Mouse (Mus musculus): ENCODE measurements around the gene Ate1.

Gene Ate1

GRCm38 (mm10) chr7:130520812-130521422 lies 748 bp upstream of the Ate1 start:
- DNase-seq (ENCODE audit: low spot score): peak; percentile 39

- DNase-seq (ENCODE audit: low spot score): peak; percentile 88
Measured at GRCm38 (mm10) chr7:130519096-130520048, 797 bp downstream of the Ate1 start.

- no peak for DNase-seq (ENCODE audit: low spot score)
Measured at GRCm38 (mm10) chr7:130518213-130519095, 1.7 kb downstream of the Ate1 start.

GRCm38 (mm10) chr7:130510243-130510642 lies 9.9 kb downstream of the Ate1 start:
- DNase-seq (ENCODE audit: low spot score): no peak

- DNase-seq (ENCODE audit: low spot score): no peak
Measured at GRCm38 (mm10) chr7:130503006-130503405, 17.2 kb downstream of the Ate1 start.

- no peak for DNase-seq (ENCODE audit: low spot score)
Measured at GRCm38 (mm10) chr7:130501499-130501898, 18.7 kb downstream of the Ate1 start.

- no peak for DNase-seq (ENCODE audit: low spot score)
Measured at GRCm38 (mm10) chr7:130493346-130493745, 26.8 kb downstream of the Ate1 start.

- no peak for DNase-seq (ENCODE audit: low spot score)
Measured at GRCm38 (mm10) chr7:130492026-130492425, 28.1 kb downstream of the Ate1 start.

- DNase-seq (ENCODE audit: low spot score): peak; percentile 11
Measured at GRCm38 (mm10) chr7:130479003-130479402, 41.2 kb downstream of the Ate1 start.

GRCm38 (mm10) chr7:130475970-130476369 lies 44.2 kb downstream of the Ate1 start:
- peak; percentile 21 for DNase-seq (ENCODE audit: low spot score)

GRCm38 (mm10) chr7:130473881-130474280 lies 46.3 kb downstream of the Ate1 start:
- DNase-seq (ENCODE audit: low spot score): no peak

- DNase-seq (ENCODE audit: low spot score): no peak
Measured at GRCm38 (mm10) chr7:130472683-130473082, 47.5 kb downstream of the Ate1 start.

GRCm38 (mm10) chr7:130471045-130471444 lies 49.1 kb downstream of the Ate1 start:
- no peak for DNase-seq (ENCODE audit: low spot score)

- no peak for DNase-seq (ENCODE audit: low spot score)
Measured at GRCm38 (mm10) chr7:130455587-130456246, 64.5 kb downstream of the Ate1 start.

GRCm38 (mm10) chr7:130454226-130454625 lies 65.9 kb downstream of the Ate1 start:
- DNase-seq (ENCODE audit: low spot score): no peak

- DNase-seq (ENCODE audit: low spot score): no peak
Measured at GRCm38 (mm10) chr7:130435776-130436175, 84.4 kb downstream of the Ate1 start.

- no peak for DNase-seq (ENCODE audit: low spot score)
Measured at GRCm38 (mm10) chr7:130432141-130432540, 88.0 kb downstream of the Ate1 start.

GRCm38 (mm10) chr7:130426586-130426985 lies 93.6 kb downstream of the Ate1 start:
- no peak for DNase-seq (ENCODE audit: low spot score)

- DNase-seq (ENCODE audit: low spot score): no peak
Measured at GRCm38 (mm10) chr7:130425991-130426390, 94.2 kb downstream of the Ate1 start.

- no peak for DNase-seq (ENCODE audit: low spot score)
Measured at GRCm38 (mm10) chr7:130419961-130420360, 100.2 kb downstream of the Ate1 start.

- no peak for DNase-seq (ENCODE audit: low spot score)
Measured at GRCm38 (mm10) chr7:130407622-130408021, 112.5 kb downstream of the Ate1 start.

GRCm38 (mm10) chr7:130403346-130403745 lies 116.8 kb downstream of the Ate1 start:
- DNase-seq (ENCODE audit: low spot score): no peak
